In genomic region chr4:70509987-70510386, GRCm38 (mm10) we compare ENCODE assay signal across 19 mouse cellular contexts. TPM values are rescaled to one million over a fixed set of nuclear protein-coding genes. Genes with fewer than 3 reads are reported as not detected.
A peak's percentile ranks its signal among the peaks of the same experiment; 100 is the strongest.
DNase-seq lines count a peak whose midpoint lies in the region; ATAC-seq and TF ChIP-seq lines count a peak whose summit lies in the region.
"Had no signal": no experiment of that assay in that cellular context is flagged by ENCODE, and none has a peak within 500 bp of the region (broad histone marks: within the 10 kb centered on the region; RNA-seq: fewer than 3 reads in every experiment).

No protein-coding gene starts in this region.

- DNase-seq in cerebellum, adult 8-10 months, result no peak
- DNase-seq in hindbrain, embryonic 14.5 days (ENCODE audit: low spot score), result no peak
- no peak for DNase-seq in hindbrain, embryonic 11.5 days (ENCODE audit: low spot score)
- peak; percentile 89 for DNase-seq in liver, adult 2 months (ENCODE audit: extremely low read depth, low read depth, low spot score)
- DNase-seq in retina, postnatal 1 day, result peak; percentile 18
- DNase-seq: adrenal gland, postnatal 10 days; B cell, adult 2 months; cerebellum, adult 11-12 months; cerebellum, adult 9-11 months; gastrocnemius, postnatal 10 days; heart, adult 18-20 months; heart, postnatal 10 days; heart, postnatal 4 days had no signal

- ATAC-seq in cerebellum, adult (ENCODE audit: insufficient number of reproducible peaks, low FRiP score, low TSS enrichment), result peak; percentile 65; the same call in 1 of the 2 replicates
- ATAC-seq in hindbrain, embryonic 14.5 days (ENCODE audit: low FRiP score), result no peak
- ATAC-seq in hindbrain, embryonic 11.5 days (ENCODE audit: low FRiP score), result no peak
- no peak for ATAC-seq in liver, embryonic 12.5 days
- ATAC-seq: CD4-positive, CD25-positive, alpha-beta regulatory T cell, adult 4 months had no signal

- TF ChIP-seq POLR2A in liver, adult 2 months (IDR thresholded peaks at IDR 0.05; ENCODE audit: extremely low read depth, insufficient read depth, low read length), result no peak

- H3K27me3 ChIP-seq in hindbrain, embryonic 14.5 days (ENCODE audit: control insufficient read depth, insufficient read depth, low read length), result no peaks in the 10 kb centered on the region
- no peaks in the 10 kb centered on the region for H3K27me3 ChIP-seq in hindbrain, embryonic 11.5 days (ENCODE audit: control insufficient read depth, insufficient read depth, low read length)
- no peaks in the 10 kb centered on the region for H3K27me3 ChIP-seq in liver, adult 2 months (ENCODE audit: control insufficient read depth, insufficient read depth, low read length)
- H3K27me3 ChIP-seq in liver, embryonic 12.5 days (replicated peaks), result no peaks in the 10 kb centered on the region
- H3K27me3 ChIP-seq: embryonic facial prominence, embryonic 13.5 days had no signal

- H3K4me1 ChIP-seq in hindbrain, embryonic 14.5 days (replicated peaks; ENCODE audit: control insufficient read depth, insufficient read depth, low read length), result peaks cover 11% of the 10 kb centered on the region; the same call in 1 of the 2 replicates
- no peaks in the 10 kb centered on the region for H3K4me1 ChIP-seq in hindbrain, embryonic 11.5 days (replicated peaks; ENCODE audit: control insufficient read depth, insufficient read depth, low read length)
- peaks cover 8% of the 10 kb centered on the region; the same call in 1 of the 2 replicates for H3K4me1 ChIP-seq in liver, adult 2 months (ENCODE audit: control insufficient read depth, insufficient read depth, low read length)
- no peaks in the 10 kb centered on the region for H3K4me1 ChIP-seq in liver, embryonic 12.5 days
- H3K4me1 ChIP-seq: embryonic facial prominence, embryonic 13.5 days; heart, embryonic 10.5 days had no signal

- no peak for TF ChIP-seq CTCF in liver, adult 2 months (IDR thresholded peaks at IDR 0.05; ENCODE audit: low read depth, low read length)

- H3K27ac ChIP-seq in hindbrain, embryonic 14.5 days, result peak overlapping the region; percentile 6
- H3K27ac ChIP-seq in hindbrain, embryonic 11.5 days (ENCODE audit: low read depth, low read length), result no peak overlapping the region
- no peak overlapping the region for H3K27ac ChIP-seq in liver, adult 2 months (replicated peaks; ENCODE audit: insufficient read depth, low read depth, low read length)
- H3K27ac ChIP-seq in liver, embryonic 12.5 days, result no peak overlapping the region
- H3K27ac ChIP-seq: embryonic facial prominence, embryonic 13.5 days; heart, embryonic 10.5 days had no signal

- no peak overlapping the region for H3K4me2 ChIP-seq in hindbrain, embryonic 14.5 days (replicated peaks)
- H3K4me2 ChIP-seq in hindbrain, embryonic 11.5 days (replicated peaks; ENCODE audit: low read depth, low read length), result no peak overlapping the region
- no peak overlapping the region for H3K4me2 ChIP-seq in liver, embryonic 12.5 days
- H3K4me2 ChIP-seq: embryonic facial prominence, embryonic 13.5 days had no signal

- 43% methylated on average over 2 of the region's 2 CpGs for WGBS in hindbrain, embryonic 14.5 days
- 50% methylated on average over 2 of the region's 2 CpGs for WGBS in hindbrain, embryonic 11.5 days
- 40% methylated on average over 2 of the region's 2 CpGs for WGBS in liver, adult 2 months
- WGBS in liver, embryonic 12.5 days (ENCODE audit: insufficient replicate concordance), result 77% methylated on average over 2 of the region's 2 CpGs

- peaks cover 2% of the 10 kb centered on the region; the same call in 1 of the 2 replicates for H3K79me2 ChIP-seq in liver, adult 2 months (ENCODE audit: control insufficient read depth, insufficient read depth, low read length)

- H3K9me3 ChIP-seq in hindbrain, embryonic 14.5 days (ENCODE audit: control insufficient read depth, low read length), result no peaks in the 10 kb centered on the region
- H3K9me3 ChIP-seq in hindbrain, embryonic 11.5 days (ENCODE audit: control insufficient read depth, low read length), result no peaks in the 10 kb centered on the region
- H3K9me3 ChIP-seq in liver, embryonic 12.5 days (replicated peaks), result no peaks in the 10 kb centered on the region
- H3K9me3 ChIP-seq: embryonic facial prominence, embryonic 13.5 days; G1E; heart, embryonic 10.5 days had no signal

- H3K36me3 ChIP-seq in hindbrain, embryonic 14.5 days (replicated peaks; ENCODE audit: control insufficient read depth, insufficient read depth), result no peaks in the 10 kb centered on the region
- H3K36me3 ChIP-seq in hindbrain, embryonic 11.5 days (ENCODE audit: control insufficient read depth, insufficient read depth, low read length), result no peaks in the 10 kb centered on the region
- H3K36me3 ChIP-seq in liver, adult 2 months (ENCODE audit: control insufficient read depth, insufficient read depth, low read length), result no peaks in the 10 kb centered on the region
- no peaks in the 10 kb centered on the region for H3K36me3 ChIP-seq in liver, embryonic 12.5 days
- H3K36me3 ChIP-seq: embryonic facial prominence, embryonic 13.5 days; G1E; heart, embryonic 10.5 days had no signal

- no peak overlapping the region for H3K9ac ChIP-seq in hindbrain, embryonic 14.5 days
- no peak overlapping the region for H3K9ac ChIP-seq in hindbrain, embryonic 11.5 days (ENCODE audit: low read depth, low read length)
- H3K9ac ChIP-seq in liver, adult 2 months (ENCODE audit: low read depth, low read length), result no peak overlapping the region
- H3K9ac ChIP-seq in liver, embryonic 12.5 days, result no peak overlapping the region
- H3K9ac ChIP-seq: embryonic facial prominence, embryonic 13.5 days had no signal

- H3K4me3 ChIP-seq in hindbrain, embryonic 14.5 days (replicated peaks; ENCODE audit: low read length), result no peak overlapping the region
- no peak overlapping the region for H3K4me3 ChIP-seq in hindbrain, embryonic 11.5 days (ENCODE audit: low read depth, low read length)
- no peak overlapping the region for H3K4me3 ChIP-seq in liver, adult 2 months (ENCODE audit: insufficient read depth, low read depth, low read length)
- H3K4me3 ChIP-seq in liver, embryonic 12.5 days, result no peak overlapping the region
- H3K4me3 ChIP-seq: embryonic facial prominence, embryonic 13.5 days; heart, embryonic 10.5 days had no signal

RNA-seq across cellular contexts. Expression of gene Megf9, which starts 24.8 kb away (rescaled TPM):
- polyA plus RNA-seq in hindbrain, embryonic 14.5 days (2014; fragmentation: Nextera tagmentation; extraction: Ambion mirVana), result 41.8 and 44.7 TPM in 2 replicates
- polyA plus RNA-seq in hindbrain, embryonic 11.5 days (2014; fragmentation: Nextera tagmentation; extraction: Ambion mirVana), result 27.8 and 29.2 TPM in 2 replicates
- 9.9 and 10.5 TPM in 2 replicates for total RNA-seq in liver, adult 2 months (2014; rRNA removed)
- 8.6 and 16.1 TPM in 2 replicates for polyA plus RNA-seq in liver, adult 2 months (2012; rRNA removed)
- 3.7 and 4.7 TPM in 2 replicates for polyA plus RNA-seq in liver, embryonic 12.5 days (2016; fragmentation: Nextera tagmentation; extraction: Ambion mirVana)
- polyA plus RNA-seq: G1E had no signal

Comparison
In these comparisons a context has a peak if more than half of its experiments do, and no peak if none do; other contexts are left out.
1. DNase-seq: peak in liver, adult 2 months (single experiment) and retina, postnatal 1 day (single experiment); none in cerebellum, adult 8-10 months (single experiment), hindbrain, embryonic 14.5 days (single experiment) and hindbrain, embryonic 11.5 days (single experiment).